Mouse (Mus musculus): ENCODE measurements around the gene Atg16l2. TPM values are rescaled to one million over a fixed set of nuclear protein-coding genes. Genes with fewer than 3 reads are reported as not detected.

The Atg16l2 gene
- total RNA-seq (2021), result 10 to 100 TPM; 35.1 to 36.6 TPM

DNA sequence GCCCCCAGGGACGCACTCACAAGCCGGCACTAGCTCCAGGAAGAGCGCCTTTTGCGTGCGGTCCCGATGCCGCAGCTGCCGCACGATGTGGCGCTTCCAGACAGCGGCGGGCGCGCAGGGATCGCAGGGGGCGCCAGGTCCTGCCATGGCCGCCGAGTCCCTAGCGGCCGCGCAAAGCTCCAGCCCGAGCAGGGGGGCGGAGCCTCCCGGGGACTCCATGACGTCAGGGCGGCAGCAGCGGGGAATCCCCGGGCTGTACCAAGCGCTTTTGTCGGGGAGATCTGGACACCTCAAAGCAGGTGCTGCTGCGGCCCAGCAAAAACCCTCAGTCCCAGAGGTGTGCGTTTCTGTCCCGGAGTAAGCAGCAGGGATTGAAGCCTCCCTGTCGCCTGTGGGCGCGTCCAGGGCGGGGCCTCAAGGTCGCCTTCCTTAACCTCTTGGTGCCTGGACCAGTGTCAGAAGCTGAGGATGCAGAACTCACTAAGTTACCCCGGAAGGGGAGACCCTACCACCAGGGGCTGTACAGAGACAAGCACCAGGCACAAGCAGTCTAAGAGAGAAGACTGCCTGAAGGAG, at the start of gene Atg16l2:
Gene Atg16l2 (minus strand): TSS at position 371 of the 576 bp plus-strand sequence.
- DNase-seq (ENCODE audit: extremely low spot score in 1 of 2, low spot score in 1 of 2), result peak; percentile 72 to 86

- DNase-seq (ENCODE audit: extremely low spot score in 1 of 2, low spot score in 1 of 2), result peak in 1 of 2 experiments; percentile 39
These were observed 47.8 kb upstream of the Atg16l2 start for GRCm38 (mm10) chr7:101349861-101350260.

DNA sequence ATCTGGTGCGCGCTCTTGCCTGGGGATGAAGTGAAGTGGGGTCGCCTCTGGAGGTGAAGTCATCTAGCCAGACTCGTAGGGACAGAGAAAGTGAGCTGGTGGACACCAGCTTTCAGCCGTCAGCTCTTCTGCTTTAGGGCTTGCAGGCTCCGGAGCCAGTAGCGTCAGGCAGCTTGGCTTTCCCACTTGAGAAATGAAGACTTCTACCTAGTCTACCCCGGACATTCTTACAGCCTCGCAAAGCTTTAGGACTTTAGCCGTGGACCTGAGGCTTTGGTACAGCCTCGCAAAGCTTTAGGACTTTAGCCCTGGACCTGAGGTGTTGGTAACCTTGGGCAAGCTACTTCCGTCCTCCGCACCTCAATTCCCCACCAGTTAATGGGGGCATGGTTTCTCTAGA, 46.3 kb upstream of the Atg16l2 start:
- no peak for DNase-seq (ENCODE audit: extremely low spot score in 1 of 2, low spot score in 1 of 2)

- no peak for DNase-seq (ENCODE audit: extremely low spot score in 1 of 2, low spot score in 1 of 2)
These were observed 45.8 kb upstream of the Atg16l2 start, which contains the start of gene Arap1 for GRCm38 (mm10) chr7:101347767-101348270. TSS of gene Arap1 (plus strand) at chr7:101348067.

DNA sequence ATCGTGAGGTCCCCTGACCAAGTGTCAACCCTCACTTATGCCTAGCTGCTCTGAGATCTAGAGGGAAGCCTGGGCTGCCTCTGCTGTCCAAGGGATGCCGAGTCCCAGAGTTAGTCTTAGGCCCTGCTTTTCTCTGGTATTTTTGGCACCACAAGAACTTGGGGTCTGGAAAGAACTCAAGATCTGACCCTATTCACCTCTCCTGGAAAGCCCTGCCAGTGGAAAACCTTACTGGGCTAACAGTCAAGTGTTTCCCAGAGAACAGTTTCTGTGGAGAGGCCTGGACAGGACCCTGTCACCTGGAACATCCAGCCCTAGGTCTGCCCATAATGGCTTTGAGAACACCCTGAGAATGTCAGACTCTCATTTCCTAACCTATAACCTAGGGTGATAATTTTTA, 44.9 kb upstream of the Atg16l2 start:
- DNase-seq (ENCODE audit: extremely low spot score in 1 of 2, low spot score in 1 of 2), result no peak

DNA sequence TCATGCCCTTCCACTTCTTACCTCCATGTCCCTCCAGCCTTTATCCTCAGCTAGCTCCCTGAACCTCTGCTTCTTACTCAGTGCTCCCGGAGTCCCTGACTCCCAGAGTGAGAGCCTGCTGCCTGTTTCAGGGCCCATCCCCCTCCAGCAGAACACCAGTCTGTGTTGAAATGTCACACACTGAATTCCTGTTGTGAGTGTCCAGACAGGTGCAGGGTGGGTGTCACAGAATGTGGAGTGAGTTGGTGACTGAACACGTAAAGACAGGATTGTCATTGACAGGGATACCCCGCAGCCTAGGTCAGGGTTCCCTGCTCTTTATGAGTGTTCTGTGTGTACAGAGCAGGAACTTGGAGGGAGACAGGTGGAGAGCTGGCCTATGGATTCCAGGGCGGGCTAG, 42.8 kb upstream of the Atg16l2 start:
- DNase-seq (ENCODE audit: extremely low spot score in 1 of 2, low spot score in 1 of 2), result no peak

DNA sequence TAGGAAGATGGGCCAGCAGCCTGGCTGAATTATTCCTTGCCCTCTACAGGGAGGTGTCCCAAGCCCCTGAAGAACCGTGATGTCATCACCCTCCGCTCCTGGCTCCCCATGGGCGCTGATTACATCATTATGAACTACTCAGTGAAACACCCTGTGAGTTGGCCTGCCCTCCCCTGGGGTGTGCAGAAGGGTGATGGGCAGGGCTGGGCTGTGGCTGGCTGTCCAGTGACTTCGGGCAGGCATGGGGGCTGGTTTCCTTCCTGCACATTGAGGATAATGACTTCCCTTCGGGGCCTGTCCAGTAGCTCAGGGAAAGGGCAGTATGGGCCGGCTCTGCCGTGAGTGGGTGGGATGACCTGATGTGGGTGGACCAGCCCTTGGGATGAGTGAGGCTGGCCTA, 41.1 kb upstream of the Atg16l2 start:
- DNase-seq (ENCODE audit: extremely low spot score in 1 of 2, low spot score in 1 of 2), result no peak

- DNase-seq (ENCODE audit: extremely low spot score in 1 of 2, low spot score in 1 of 2), result no peak
These were observed 39.4 kb upstream of the Atg16l2 start for GRCm38 (mm10) chr7:101341405-101341804.

DNA sequence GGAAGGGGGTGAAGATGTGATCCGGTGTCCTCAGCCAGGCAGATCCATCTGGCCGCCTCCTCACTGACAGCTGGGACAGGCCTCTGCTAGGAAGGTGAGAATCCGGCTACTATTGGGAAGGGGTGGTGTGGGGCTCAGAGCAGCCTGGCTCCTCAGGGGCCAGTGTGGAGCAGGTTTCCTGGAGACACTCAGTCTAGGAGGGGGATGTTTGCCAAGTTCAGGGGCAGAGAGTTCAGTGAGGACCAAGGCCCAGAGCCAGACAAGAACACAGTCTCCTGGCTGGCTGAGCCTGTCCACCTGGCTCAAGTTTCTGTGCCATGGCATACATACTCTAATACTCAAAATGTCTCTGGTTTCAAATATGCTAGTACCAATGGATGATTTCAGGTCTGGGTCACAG, 35.4 kb upstream of the Atg16l2 start:
- no peak for DNase-seq (ENCODE audit: extremely low spot score in 1 of 2, low spot score in 1 of 2)

GRCm38 (mm10) chr7:101336686-101337085, 34.6 kb upstream of the Atg16l2 start:
- DNase-seq (ENCODE audit: extremely low spot score in 1 of 2, low spot score in 1 of 2), result no peak

DNA sequence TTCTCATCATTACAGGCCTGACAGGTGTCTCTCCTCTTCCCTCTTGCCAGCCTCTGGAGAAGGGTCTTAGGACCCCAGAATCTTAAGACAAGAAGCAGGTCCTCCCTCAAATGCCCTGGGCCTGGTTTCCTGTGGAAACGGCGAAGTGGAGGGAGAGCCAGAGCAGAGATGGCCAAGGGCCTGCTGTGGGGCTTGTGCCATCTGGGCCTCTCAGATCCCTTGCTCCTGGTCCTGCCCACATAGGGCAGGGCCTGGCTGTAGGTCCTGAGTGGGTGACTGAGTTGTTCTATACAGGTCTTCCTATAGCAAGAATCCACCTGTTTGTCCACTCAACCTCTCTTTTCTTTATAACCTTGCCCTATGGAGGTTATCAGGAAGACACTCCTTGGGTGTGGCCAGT, 33.2 kb upstream of the Atg16l2 start:
- DNase-seq (ENCODE audit: extremely low spot score in 1 of 2, low spot score in 1 of 2), result no peak

DNA sequence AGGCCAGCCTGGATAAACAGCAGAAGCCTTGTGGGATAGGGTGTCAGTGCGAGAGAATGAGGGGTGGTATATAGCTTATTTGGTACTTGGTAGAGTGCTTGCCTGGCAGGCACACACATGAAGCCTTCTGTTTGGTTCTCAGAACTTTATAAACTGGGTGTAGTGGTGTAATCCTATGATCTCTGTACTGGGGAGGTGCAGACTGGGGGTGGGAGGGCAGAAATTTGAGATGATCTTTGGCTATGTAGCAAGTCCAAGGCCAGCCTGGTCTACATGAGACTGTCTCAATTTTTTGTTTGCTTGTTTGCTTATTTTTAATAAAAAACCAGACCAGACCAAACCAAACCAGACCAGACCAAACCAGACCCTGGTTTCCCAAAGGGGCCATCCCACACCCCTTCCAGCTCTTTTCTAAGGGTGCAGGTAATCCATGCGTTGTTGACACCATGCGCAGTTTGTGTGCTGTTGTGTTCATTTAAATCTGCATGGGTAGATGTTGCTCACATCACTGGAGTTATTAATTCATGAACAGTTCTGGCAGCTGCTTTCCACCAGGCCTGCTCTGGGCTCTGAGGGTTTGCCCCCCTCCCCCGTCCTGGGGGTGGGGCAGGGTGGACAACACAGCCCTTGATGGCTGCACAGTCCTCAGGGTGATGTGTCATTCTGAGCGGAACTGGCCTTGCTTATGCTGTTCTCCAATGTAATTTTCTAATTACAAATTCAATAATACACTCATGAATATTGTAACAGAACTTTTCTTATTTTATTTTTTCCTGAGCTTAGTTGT, 30.2 kb upstream of the Atg16l2 start:
- DNase-seq (ENCODE audit: extremely low spot score in 1 of 2, low spot score in 1 of 2), result no peak

DNA sequence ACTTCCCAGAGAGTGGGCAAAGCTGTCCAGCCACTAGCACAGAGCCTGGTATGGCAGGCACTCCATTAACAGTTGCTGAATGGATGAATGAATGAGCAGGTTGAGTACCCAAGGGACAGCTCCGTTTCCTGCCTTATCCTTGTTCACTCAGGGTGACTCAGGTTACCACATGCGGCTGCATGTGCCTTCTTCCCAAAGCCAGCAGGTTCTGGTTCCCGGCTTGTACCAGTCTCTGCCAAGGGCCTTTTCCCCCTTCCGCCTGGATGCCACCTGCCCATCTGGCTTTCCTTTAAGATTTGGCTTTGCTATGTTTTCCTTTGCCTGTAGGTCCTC, 28.8 kb upstream of the Atg16l2 start:
- no peak for DNase-seq (ENCODE audit: extremely low spot score in 1 of 2, low spot score in 1 of 2)

DNA sequence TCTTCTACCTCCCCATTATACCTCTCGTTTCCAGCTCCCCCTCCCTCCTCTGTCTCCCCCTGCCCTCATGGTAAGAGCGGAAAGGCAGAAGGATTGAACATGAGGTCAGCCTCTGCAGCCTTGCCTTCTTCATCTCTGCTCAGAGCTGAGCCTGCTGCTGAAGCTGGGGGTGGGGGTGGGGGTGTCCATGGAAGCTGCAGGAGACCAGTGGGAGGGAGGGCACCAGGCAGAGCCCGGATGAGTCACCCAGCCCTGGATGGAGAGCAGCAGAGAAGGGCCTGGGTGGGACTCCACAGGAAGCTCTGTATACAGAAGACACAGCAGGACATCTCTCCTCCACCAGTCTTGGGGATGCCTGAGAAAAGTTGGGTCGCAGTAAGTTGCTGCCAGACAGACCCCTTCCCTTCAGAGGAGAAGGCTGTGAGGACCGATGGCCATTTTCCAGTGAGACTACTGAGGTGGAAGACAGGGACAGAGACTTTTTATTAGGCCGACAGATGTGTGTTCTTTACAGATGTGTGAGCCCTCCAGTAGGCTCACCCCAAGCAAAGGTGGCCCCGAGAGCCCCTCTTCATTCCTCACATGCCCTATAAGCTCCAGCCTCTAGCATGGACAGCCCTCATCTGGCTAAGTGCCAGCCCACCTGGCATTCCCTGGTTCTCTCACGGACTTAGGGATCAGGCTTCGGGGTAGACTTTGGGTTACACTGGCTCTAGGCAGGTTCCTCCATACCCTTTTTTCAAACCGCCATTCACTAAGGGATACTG, 28.2 kb upstream of the Atg16l2 start:
- DNase-seq (ENCODE audit: extremely low spot score in 1 of 2, low spot score in 1 of 2), result no peak

DNA sequence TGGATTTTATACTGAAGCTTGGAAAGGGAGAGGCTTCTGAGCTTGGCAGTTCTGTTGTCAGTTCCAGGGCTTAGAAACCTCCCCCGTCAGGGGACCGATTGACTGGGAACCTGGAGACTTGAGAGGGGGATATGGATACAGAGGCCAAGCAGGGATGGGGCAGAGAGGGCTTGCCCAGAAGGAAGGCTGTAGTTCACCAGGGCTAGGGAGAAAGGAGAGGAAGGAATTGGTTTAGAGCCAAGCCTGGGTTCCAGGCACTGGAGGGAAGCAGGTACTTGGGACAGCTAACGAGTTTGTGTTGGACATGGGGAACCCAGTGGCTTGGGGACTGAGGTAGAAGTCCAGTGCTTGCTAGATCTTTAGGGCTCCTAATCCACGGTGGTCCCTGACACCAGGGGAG, 27.6 kb upstream of the Atg16l2 start:
- DNase-seq (ENCODE audit: extremely low spot score in 1 of 2, low spot score in 1 of 2), result no peak

GRCm38 (mm10) chr7:101328621-101329158, 26.6 kb upstream of the Atg16l2 start:
- no peak for DNase-seq (ENCODE audit: extremely low spot score in 1 of 2, low spot score in 1 of 2)

GRCm38 (mm10) chr7:101327786-101328185, 25.7 kb upstream of the Atg16l2 start:
- DNase-seq (ENCODE audit: extremely low spot score in 1 of 2, low spot score in 1 of 2), result no peak

DNA sequence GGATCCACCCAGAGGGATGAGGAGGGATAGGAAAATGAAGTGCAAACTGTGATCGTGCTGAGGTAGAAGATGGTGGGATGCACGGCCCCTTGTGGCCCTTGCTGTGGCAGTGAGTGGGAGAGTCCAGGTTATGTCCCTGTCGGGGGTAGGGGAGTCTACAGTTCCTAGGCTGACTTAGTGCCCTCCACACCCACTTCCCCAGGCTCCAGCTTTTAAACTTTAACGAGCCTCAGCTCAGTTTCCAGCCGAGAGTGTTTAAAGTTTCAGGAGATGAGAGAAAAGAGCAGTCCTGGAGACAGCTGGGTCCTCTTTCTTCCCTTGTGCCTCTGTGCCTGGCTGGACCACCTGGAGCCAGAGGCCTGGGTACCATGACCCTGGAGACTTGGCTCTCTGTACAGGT, 25.2 kb upstream of the Atg16l2 start:
- DNase-seq (ENCODE audit: extremely low spot score in 1 of 2, low spot score in 1 of 2), result no peak

DNA sequence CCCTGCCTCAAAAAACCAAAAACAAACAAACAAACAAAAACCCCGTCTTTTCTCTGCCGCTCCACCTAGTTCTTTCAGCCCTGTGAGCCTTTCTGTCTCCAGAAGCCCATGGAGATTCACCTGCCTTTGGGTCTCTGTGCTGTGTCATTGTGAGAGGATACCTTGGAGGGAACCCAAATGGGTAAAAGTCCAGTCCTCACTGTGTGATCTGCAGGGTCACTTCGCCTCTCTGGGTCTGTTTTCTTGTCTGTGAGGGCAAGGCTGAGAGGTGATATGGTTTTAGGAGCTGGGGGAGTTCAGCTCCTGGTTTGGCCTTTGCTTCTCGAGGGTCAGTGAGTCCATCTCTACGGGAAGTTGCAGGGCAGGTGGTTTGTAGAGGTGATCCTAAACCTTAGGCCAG, 24.0 kb upstream of the Atg16l2 start:
- no peak for DNase-seq (ENCODE audit: extremely low spot score in 1 of 2, low spot score in 1 of 2)

GRCm38 (mm10) chr7:101324142-101324962, 22.3 kb upstream of the Atg16l2 start:
- DNase-seq (ENCODE audit: extremely low spot score in 1 of 2, low spot score in 1 of 2), result no peak
